Mouse (Mus musculus) kidney, postnatal 4 days (tissue): ENCODE measurements around the gene Gm9903.

Experiments used
- DNase-seq, 2 experiments: peaks; one replicate each; pipeline ENCODE4 v3.0.0; 2021; ENCODE audit warnings: mixed read lengths in 2 of 2

The Gm9903 gene

GRCm38 (mm10) chr5:33629301-33629987 is at the start of gene Gm9903, which contains the start of gene Fam53a:
Gm9903 (plus strand) TSS chr5:33629925.
Fam53a (minus strand) TSS chr5:33629635.
- peak; percentile 100 for DNase-seq

GRCm38 (mm10) chr5:33580336-33580735 is 49.4 kb upstream of the Gm9903 start:
- DNase-seq: no peak

GRCm38 (mm10) chr5:33587498-33588058 is 42.1 kb upstream of the Gm9903 start:
- DNase-seq: no peak

GRCm38 (mm10) chr5:33588066-33588465 is 41.7 kb upstream of the Gm9903 start:
- DNase-seq: no peak

GRCm38 (mm10) chr5:33589221-33589888 is 40.4 kb upstream of the Gm9903 start:
- DNase-seq: peak; percentile 85 to 86

GRCm38 (mm10) chr5:33593620-33594019 is 36.1 kb upstream of the Gm9903 start:
- DNase-seq: peak; percentile 28 to 50

- no peak for DNase-seq
Observed at GRCm38 (mm10) chr5:33605314-33605713, 24.4 kb upstream of the Gm9903 start.

- DNase-seq: no peak
Observed at GRCm38 (mm10) chr5:33606631-33607030, 23.1 kb upstream of the Gm9903 start.

- DNase-seq: no peak
Observed at GRCm38 (mm10) chr5:33607434-33607833, 22.3 kb upstream of the Gm9903 start.

- no peak for DNase-seq
Observed at GRCm38 (mm10) chr5:33609226-33609625, 20.5 kb upstream of the Gm9903 start.

- no peak for DNase-seq
Observed at GRCm38 (mm10) chr5:33611795-33612194, 17.9 kb upstream of the Gm9903 start.

- no peak for DNase-seq
Observed at GRCm38 (mm10) chr5:33614391-33614790, 15.3 kb upstream of the Gm9903 start.

GRCm38 (mm10) chr5:33622671-33623070 is 7.1 kb upstream of the Gm9903 start:
- no peak for DNase-seq

GRCm38 (mm10) chr5:33623766-33624165 is 6.0 kb upstream of the Gm9903 start:
- DNase-seq: no peak

- no peak for DNase-seq
Observed at GRCm38 (mm10) chr5:33627968-33628367, 1.8 kb upstream of the Gm9903 start.

- peak; percentile 59 to 74 for DNase-seq
Observed at GRCm38 (mm10) chr5:33628820-33629300, 865 bp upstream of the Gm9903 start.

- peak; percentile 40 to 54 for DNase-seq
Observed at GRCm38 (mm10) chr5:33630061-33630460, 336 bp downstream of the Gm9903 start.

- DNase-seq: no peak
Observed at GRCm38 (mm10) chr5:33630615-33631014, 890 bp downstream of the Gm9903 start.

GRCm38 (mm10) chr5:33632526-33632925 is 2.8 kb downstream of the Gm9903 start:
- no peak for DNase-seq

GRCm38 (mm10) chr5:33635361-33635760 is 5.6 kb downstream of the Gm9903 start:
- DNase-seq: no peak

GRCm38 (mm10) chr5:33637606-33638350 is 8.1 kb downstream of the Gm9903 start:
- DNase-seq: no peak

GRCm38 (mm10) chr5:33638826-33639225 is 9.1 kb downstream of the Gm9903 start:
- DNase-seq: no peak

- peak; percentile 54 to 58 for DNase-seq
Observed at GRCm38 (mm10) chr5:33640652-33641051, 10.9 kb downstream of the Gm9903 start.
